Mouse (Mus musculus): ENCODE measurements around the gene Esrrg.

- no peak for TF ChIP-seq CTCF (conservative IDR thresholded peaks at IDR 0.05; ENCODE audit: low read length)
- no peak for TF ChIP-seq NANOG (IDR thresholded peaks at IDR 0.05; ENCODE audit: borderline replicate concordance, low read length)
Measured at GRCm38 (mm10) chr1:187722016-187722415, 113.4 kb downstream of the Esrrg start.

Data from E14TG2a.4 (cell line).